Mouse (Mus musculus): ENCODE measurements around the gene Sgpl1.
A peak's percentile ranks its signal among the peaks of the same experiment; 100 is the strongest.

The Sgpl1 gene

GRCm38 (mm10) chr10:61147157-61148040 lies at the start of gene Sgpl1:
TSS of gene Sgpl1 (minus strand) at chr10:61147703.
- peak; percentile 91 for DNase-seq

GRCm38 (mm10) chr10:61195718-61196291 lies 48.3 kb upstream of the Sgpl1 start:
- DNase-seq = no peak

DNA sequence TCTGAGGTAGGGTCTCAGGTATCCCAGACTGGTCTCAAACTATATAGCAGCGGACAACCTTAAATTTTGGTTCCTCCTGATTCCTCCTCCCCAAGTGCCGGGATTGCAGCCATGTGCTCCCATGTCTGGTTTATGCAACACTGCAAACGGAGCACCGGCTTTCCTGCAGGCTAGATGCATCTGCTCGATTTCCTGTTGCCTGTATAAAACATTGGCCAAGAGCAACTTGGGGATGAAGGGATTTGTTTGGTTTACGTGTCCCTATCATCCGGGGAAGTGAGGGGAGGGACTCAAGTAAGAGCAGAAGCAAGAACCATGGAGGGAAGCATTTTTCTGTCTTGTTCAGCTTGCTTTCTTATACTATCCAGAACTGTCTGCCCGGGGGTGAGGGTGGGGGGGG lies 47.7 kb upstream of the Sgpl1 start:
- no peak for DNase-seq

DNA sequence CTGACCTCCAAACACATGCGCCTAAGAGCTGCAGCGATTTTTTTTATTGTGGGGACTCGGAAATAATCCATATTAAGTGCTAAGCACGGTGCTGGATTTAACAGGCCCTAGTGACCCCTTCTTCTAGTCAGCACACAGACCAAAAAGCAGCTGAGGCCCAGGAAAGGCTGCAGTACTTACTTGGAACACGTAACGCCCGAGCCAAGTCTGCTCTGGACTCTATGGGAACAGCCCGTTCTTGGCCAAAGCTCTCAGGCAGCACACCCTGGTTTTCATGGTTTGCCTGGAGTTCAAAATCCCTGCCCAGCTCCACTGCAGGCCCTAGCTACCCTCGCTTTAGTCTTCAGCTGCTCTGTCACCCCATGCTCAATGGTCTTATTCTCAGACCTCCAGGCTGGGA lies 47.1 kb upstream of the Sgpl1 start:
- no peak for DNase-seq

DNA sequence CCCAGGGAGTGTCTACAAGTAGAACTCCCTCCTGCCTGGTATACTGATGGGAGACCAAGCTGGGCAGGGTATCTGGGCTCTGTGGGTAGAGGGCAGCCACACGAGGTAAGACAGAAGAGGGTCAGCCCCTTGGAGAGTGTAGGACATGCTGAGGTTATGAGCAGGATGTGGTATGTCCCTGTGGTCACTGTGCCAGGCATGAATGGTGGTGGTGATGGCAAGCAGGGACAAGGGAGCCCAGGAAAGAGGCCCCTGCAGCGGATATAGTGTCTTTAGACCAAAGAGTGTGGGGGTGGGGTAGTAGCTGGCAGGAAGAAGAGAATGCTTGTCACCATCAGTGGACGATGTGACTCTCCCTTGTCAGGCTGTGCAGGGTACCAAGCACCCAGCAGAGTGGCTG lies 40.5 kb upstream of the Sgpl1 start:
- no peak for DNase-seq

DNA sequence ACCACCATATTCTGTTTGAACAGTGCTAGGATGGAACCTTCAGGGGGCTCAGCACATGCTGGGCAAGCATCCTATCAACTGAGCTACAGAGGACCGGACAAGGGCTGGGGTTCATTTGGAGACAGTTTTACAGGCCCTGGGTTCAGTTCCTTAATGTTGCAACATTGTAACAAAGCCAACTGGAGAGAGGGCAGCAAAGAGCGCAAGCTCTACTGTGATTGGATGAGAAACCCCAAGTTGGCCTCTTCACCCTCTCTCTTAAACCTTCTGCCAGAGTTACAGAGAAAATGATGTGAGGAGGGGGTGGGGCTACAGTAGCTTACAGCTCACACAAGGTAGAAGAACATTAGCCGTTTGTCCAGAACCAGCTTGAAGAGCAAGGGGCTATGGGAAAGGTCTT lies 39.5 kb upstream of the Sgpl1 start:
- DNase-seq = no peak

GRCm38 (mm10) chr10:61179927-61180326 lies 32.4 kb upstream of the Sgpl1 start:
- DNase-seq = no peak

GRCm38 (mm10) chr10:61178687-61179086 lies 31.2 kb upstream of the Sgpl1 start:
- no peak for DNase-seq

GRCm38 (mm10) chr10:61177751-61178150 lies 30.2 kb upstream of the Sgpl1 start:
- DNase-seq = no peak

DNA sequence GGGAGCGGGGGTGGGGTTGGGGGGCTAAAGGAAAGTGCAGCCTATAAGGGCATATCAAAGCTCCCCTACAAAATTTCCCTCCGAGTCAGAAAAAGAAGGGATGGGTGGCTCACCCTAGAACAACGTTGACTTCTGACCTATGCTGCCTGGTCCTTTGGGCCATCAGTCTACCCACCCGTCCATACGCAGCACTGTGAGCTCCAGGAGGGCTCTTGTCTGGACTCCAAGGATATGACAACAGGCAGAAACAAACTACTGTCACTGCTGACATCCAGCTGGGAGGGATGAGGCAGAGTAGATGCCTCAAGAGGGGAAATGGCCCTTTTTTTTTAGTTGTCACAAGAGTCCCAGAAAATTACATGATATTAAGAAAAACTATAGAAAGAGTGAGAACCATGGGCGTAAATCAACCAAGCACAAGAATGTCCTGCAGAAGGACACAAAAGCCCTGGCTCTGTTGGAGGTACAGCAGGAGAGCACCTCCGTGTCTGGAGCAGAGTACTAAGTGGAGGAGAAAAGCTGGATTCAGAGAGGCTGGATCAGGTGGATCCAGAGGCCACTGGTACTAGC lies 28.8 kb upstream of the Sgpl1 start:
- no peak for DNase-seq

- DNase-seq = peak; percentile 16
These were observed 28.1 kb upstream of the Sgpl1 start for GRCm38 (mm10) chr10:61175442-61176204.

- no peak for DNase-seq
These were observed 27.4 kb upstream of the Sgpl1 start for GRCm38 (mm10) chr10:61174711-61175441.

GRCm38 (mm10) chr10:61172496-61172895 lies 25.0 kb upstream of the Sgpl1 start:
- no peak for DNase-seq

DNA sequence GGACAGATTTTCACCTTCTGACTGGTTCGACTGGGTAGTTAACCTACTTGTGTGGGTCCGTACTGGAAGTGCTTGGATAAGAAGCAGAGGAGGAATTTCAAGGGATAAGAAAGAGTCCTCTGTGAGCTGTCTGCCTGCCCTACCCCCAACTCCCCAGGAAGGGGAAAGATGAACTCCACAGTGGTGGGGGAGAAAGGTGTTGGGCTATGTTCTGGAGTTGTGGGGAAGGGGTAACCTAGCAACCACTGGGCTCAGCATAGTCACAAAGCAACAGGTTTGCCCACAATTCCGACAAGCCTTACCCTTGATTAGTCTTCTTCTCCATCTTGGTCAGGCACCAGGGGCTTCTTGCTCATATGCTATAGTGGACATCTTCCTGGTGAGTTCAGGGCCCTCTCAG lies 24.2 kb upstream of the Sgpl1 start, which contains the start of gene Tbata:
Gene Tbata (plus strand): TSS at position 301 of the 400 bp plus-strand sequence.
- DNase-seq = no peak

GRCm38 (mm10) chr10:61168393-61168792 lies 20.9 kb upstream of the Sgpl1 start:
- DNase-seq = no peak

GRCm38 (mm10) chr10:61167333-61168096 lies 20.0 kb upstream of the Sgpl1 start:
- DNase-seq = no peak

DNA sequence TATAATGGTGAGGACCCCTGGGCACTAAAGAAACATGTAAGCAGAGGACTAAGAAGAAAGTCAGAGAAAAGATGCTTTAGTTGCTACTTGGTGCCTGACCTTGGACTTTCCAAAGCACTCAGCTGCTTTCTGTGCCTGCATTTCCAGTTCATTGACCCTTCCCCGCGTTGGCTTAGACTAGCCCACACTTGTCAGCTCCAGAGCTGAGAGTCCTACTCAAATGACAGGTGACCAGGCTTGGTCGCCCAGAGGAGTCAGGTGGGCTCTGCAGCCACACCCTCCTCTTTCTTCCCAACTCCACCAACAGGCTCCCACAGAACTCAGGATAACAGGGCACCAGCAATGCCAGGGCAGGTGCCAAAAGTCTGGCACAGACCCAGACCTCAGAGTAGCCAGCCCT lies 14.9 kb upstream of the Sgpl1 start:
- no peak for DNase-seq

DNA sequence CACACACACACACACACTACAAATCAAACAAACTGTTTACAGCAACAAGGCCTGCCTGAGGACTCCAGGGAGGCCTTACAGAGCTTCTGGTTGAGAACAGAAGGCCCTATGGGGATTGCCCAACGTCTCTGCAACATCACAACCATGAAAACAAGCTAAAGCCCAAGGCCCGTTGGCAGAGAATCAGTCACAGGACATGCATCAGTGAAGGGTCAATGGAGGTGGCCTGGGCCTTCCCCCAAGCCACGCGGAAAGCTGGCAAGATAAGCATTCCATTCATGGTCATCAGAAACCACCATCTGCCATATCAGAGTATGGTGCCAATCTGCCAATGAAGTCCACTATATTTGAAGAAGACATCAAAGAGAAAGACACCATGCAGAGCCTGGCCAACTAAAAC lies 13.2 kb upstream of the Sgpl1 start:
- no peak for DNase-seq

DNA sequence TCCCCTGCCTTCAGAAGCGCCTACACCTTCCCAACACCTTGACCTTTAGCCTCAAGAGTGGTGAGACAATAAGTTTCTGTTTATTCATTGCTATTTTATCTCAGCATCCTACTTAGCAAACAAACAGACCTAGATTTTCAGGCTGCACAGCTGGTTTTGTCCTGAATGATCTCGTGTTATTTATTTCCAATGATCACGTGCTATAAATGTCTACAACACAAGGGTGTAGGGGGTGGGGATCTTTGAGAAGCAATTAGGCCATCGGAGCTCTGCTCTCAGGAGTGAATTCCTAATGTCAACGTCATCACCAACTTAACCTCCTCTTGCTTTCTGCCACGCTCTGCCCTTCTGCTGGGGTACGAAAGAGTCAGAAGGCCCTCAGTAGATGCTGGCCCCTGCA lies 12.6 kb upstream of the Sgpl1 start:
- no peak for DNase-seq

DNA sequence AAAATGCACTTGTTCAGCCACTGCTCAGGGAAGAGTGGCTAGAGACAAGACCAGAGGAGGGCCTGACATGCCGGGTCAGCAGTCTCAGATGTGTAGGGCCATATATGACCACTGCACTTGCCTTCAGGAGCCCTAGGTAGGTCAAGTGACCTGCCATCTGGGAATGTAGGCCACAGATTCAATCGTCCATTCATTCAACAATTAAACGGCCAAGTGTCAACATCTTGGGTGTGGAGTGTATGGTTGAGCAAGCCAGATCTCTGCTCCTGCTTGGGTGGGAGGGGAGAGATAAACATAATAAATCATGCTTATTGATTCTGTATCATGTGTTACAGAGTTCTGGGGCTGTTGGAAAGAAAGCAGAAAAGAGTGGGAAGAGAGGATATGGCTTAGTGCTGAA lies 11.1 kb upstream of the Sgpl1 start:
- DNase-seq = no peak

- DNase-seq = no peak
These were observed 8.9 kb upstream of the Sgpl1 start for GRCm38 (mm10) chr10:61156453-61156852.

GRCm38 (mm10) chr10:61155611-61156010 lies 8.1 kb upstream of the Sgpl1 start:
- DNase-seq = no peak
